Mouse (Mus musculus) colon, adult 2 months (tissue): ENCODE results near the gene Wfdc5. TPM values are rescaled to one million over a fixed set of nuclear protein-coding genes. Genes with fewer than 3 reads are reported as not detected.

Experiments used
- polyA plus RNA-seq: library from polyadenylated mRNA; depleted of rRNA; stranded (reverse); fragments of >200 nt; gene quantifications from 2 replicates; pipeline ENCODE4 v1.2.3, GENCODE M21; 2012; rRNA removed

The Wfdc5 gene
- polyA plus RNA-seq = not detected in 2 replicates

GRCm38 (mm10) chr2:164182692-164183255 is at the start of gene Wfdc5:
Gene Wfdc5 (minus strand): TSS chr2:164182742.

DNA sequence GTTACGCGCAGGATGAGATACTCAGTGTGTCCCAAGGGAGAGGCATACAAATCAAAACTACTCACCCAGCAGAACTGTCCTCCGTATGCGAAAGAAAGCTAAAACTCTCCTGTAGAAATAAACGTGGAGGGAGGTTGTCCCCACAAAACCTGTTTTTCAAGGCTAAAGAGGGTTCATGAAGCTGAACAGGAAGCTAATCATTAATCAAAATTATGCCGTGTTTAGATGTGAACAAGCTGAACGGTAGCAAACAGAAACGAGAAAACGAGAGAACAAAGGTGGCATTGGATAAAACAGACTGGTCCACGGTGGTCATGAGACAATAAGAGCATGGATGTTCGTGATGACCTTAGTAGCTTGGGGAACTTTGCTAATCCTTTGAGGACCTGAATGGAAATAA is 39.0 kb upstream of the Wfdc5 start, which contains the start of gene Wfdc15b:
Gene Wfdc15b, minus strand, starts transcription at position 139 of the 400 bp plus-strand sequence.

GRCm38 (mm10) chr2:164199626-164200327 is 17.2 kb upstream of the Wfdc5 start, which contains the start of gene Wfdc15a:
Gene Wfdc15a (minus strand): TSS chr2:164200130.

GRCm38 (mm10) chr2:164190576-164190975 is 8.0 kb upstream of the Wfdc5 start, which contains the start of gene Wfdc12:
Gene Wfdc12 (minus strand): TSS chr2:164190608.

DNA sequence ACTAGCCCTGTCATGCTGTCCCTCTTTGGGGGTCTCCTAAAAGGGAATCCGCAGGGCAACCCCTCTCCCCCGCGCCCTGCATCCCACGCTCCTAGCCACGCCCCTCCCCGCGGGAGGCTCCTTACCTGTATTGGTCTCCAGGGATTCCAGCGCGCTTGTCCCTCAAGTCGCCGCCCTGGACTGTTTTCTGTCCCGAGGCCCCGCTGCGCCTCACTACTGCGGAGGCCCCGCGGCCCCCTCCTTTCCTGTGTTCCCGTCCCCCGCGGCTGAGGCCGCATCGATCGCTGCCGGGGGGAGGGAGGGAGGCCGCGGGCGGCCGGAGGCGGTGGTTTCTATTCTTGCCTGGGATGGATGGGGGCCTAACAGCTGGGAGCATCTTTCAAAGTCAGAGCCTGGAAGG is 11.6 kb downstream of the Wfdc5 start, which contains the start of gene Kcns1:
Gene Kcns1, minus strand, starts transcription at position 212 of the 400 bp plus-strand sequence.

Other genes starting within 250 kb of the Wfdc5 start
- gene Ywhab, start 187.8 kb downstream of the Wfdc5 start, polyA plus RNA-seq = 28.4 and 34.4 TPM in 2 replicates
- 0.37 and 0.75 TPM in 2 replicates for gene Pabpc1l, start 157.3 kb downstream of the Wfdc5 start, polyA plus RNA-seq
- gene Stk4, start 112.4 kb downstream of the Wfdc5 start, polyA plus RNA-seq = 10.1 and 11.9 TPM in 2 replicates
- 37.4 and 41.4 TPM in 2 replicates for gene Tomm34, start 111.6 kb downstream of the Wfdc5 start, polyA plus RNA-seq
- 2.1 and 3.0 TPM in 2 replicates for gene Kcns1, start 11.6 kb downstream of the Wfdc5 start, polyA plus RNA-seq
- gene Wfdc12, start 7.9 kb upstream of the Wfdc5 start, polyA plus RNA-seq = not detected in 2 replicates
- gene Wfdc15a, start 17.4 kb upstream of the Wfdc5 start, polyA plus RNA-seq = not detected in 2 replicates
- not detected in 2 replicates for gene Wfdc15b, start 38.9 kb upstream of the Wfdc5 start, polyA plus RNA-seq
- not detected in 2 replicates for gene Svs2, start 55.7 kb upstream of the Wfdc5 start, polyA plus RNA-seq
- not detected in 2 replicates for gene Svs3b, start 73.9 kb upstream of the Wfdc5 start, polyA plus RNA-seq
- gene Svs4, start 95.7 kb upstream of the Wfdc5 start, polyA plus RNA-seq = not detected in 2 replicates
- gene Svs3a, start 106.5 kb upstream of the Wfdc5 start, polyA plus RNA-seq = not detected in 2 replicates
- not detected in 2 replicates for gene Svs6, start 134.0 kb upstream of the Wfdc5 start, polyA plus RNA-seq
- gene Svs5, start 150.0 kb upstream of the Wfdc5 start, polyA plus RNA-seq = not detected in 2 replicates
- gene Slpi, start 206.4 kb upstream of the Wfdc5 start, polyA plus RNA-seq = 17.9 and 23.1 TPM in 2 replicates
- 0.07 and 18.9 TPM in 2 replicates for gene Rbpjl, start 220.4 kb upstream of the Wfdc5 start, polyA plus RNA-seq
- gene Matn4, start 222.4 kb upstream of the Wfdc5 start, polyA plus RNA-seq = 6.8 and 7.4 TPM in 2 replicates